Mouse (Mus musculus): ENCODE results near the gene Vmn2r7. TPM values are rescaled to one million over a fixed set of nuclear protein-coding genes. Genes with fewer than 3 reads are reported as not detected.
"Not testable (repeated sequence)": the region's sequence is repeated elsewhere in the genome, so short reads cannot be mapped to it uniquely, and the experiment has no call there.

Vmn2r7 gene
- not detected in 2 replicates for polyA plus RNA-seq (2016; fragmentation: Nextera tagmentation; extraction: Ambion mirVana)

DNA sequence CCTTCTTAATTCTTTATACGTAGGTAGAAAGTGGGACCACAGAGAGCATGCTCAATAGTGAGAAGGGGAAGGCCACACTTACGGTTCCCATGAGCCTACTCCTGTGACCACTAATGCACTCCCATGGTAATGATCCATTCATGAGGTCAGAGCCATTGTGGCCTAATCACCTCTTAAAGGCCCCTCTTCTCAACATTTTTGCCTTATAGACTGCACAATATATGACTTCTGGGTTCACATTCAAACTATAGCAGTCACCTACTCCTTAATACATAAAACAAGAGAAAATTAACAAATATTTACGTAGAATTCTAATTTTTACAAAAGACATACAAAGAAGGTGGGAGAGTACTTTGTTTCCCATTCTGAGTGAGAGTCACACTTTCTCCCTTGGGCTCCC is at the start of gene Vmn2r7:
Vmn2r7 (minus strand) TSS at position 101 of the 400 bp plus-strand sequence.
- not testable (repeated sequence) for H3K9ac ChIP-seq (replicated peaks); H3K36me3 ChIP-seq; H3K9me3 ChIP-seq; H3K27ac ChIP-seq (replicated peaks); ATAC-seq (ENCODE audit: low FRiP score, low read depth); H3K27me3 ChIP-seq; H3K4me2 ChIP-seq (replicated peaks); H3K4me3 ChIP-seq; H3K4me1 ChIP-seq
- WGBS: 87% methylated on average over 3 of the region's 3 CpGs

DNA sequence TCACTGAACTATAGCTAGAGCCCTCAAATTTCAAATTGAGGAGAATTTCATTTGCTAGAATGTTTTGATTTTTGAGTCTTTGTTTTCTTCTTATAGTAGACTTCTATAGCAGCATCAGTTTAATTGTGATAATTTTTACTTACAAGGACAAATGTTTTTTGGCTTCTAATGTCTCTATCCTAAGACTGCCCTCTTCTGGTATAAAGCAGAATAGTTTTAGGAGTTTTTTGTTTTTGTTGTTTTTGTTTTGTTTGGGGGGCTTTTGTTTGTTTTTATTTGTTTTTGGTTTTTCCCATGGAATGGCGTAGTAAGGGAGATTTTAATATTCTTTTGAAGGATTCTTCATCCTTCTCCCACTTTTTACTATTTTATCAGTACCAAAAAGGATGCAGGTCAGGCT is 45.2 kb upstream of the Vmn2r7 start:
- Histone ChIP-seq H3K27ac (replicated peaks) (no peak overlapping the region), H3K27me3 (no peaks in the 10 kb centered on the region), H3K9me3 (no peaks in the 10 kb centered on the region), H3K4me1 (no peaks in the 10 kb centered on the region), H3K4me2 (replicated peaks) (no peak overlapping the region), H3K4me3 (no peak overlapping the region), H3K9ac (replicated peaks) (no peak overlapping the region), H3K36me3 (no peaks in the 10 kb centered on the region)
- WGBS: 68% methylated on average over 1 of the region's 1 CpGs
- no peak for ATAC-seq (ENCODE audit: low FRiP score, low read depth)

DNA sequence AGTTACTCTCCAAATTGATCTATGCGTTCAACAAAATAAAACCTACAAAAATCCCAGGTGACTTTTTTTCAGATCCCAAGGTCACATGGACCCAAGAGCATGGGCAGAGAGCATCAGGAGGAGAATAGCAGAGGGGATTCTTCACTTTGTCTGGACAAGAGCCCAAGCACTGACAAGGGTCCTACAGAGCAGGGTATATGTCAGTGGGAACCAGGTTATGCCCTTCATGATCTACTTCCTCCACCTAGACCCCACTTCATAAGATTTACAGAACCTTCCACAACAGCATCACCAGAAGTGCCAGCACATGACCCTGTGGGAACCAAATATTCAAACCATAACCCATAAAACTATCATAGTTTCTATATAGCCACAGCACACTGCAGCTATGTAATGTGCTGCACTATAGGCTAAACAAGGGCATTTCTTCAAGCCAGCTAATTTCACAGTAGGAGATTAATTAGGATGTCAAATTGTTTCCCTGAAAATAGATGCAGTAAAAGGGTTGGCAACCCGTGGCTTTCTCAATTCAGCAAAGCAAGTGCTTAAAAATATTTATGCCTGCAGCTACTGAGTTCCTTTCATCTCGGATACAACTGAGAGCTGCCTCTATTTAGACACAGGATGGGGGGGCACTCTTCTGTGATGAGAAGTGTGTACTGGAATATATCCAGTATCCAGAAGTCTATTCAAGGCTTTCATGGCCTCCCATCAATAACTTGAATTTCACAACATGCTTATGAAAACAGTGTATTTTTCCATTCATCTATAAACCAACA is 33.8 kb upstream of the Vmn2r7 start:
- Histone ChIP-seq H3K4me2 (replicated peaks) (no peak overlapping the region), H3K4me1 (no peaks in the 10 kb centered on the region), H3K4me3 (no peak overlapping the region), H3K27me3 (no peaks in the 10 kb centered on the region), H3K36me3 (no peaks in the 10 kb centered on the region), H3K9me3 (no peaks in the 10 kb centered on the region), H3K9ac (replicated peaks) (no peak overlapping the region), H3K27ac (replicated peaks) (no peak overlapping the region)
- WGBS: 57% methylated on average over 3 of the region's 3 CpGs
- no peak for ATAC-seq (ENCODE audit: low FRiP score, low read depth)

GRCm38 (mm10) chr3:64876669-64877068 is 32.1 kb upstream of the Vmn2r7 start:
- Histone ChIP-seq H3K4me1 (no peaks in the 10 kb centered on the region), H3K9ac (replicated peaks) (no peak overlapping the region), H3K27me3 (no peaks in the 10 kb centered on the region), H3K4me2 (replicated peaks) (no peak overlapping the region), H3K36me3 (no peaks in the 10 kb centered on the region), H3K27ac (replicated peaks) (no peak overlapping the region), H3K9me3 (no peaks in the 10 kb centered on the region), H3K4me3 (no peak overlapping the region)
- WGBS: 45% methylated on average over 1 of the region's 1 CpGs
- ATAC-seq (ENCODE audit: low FRiP score, low read depth): no peak

DNA sequence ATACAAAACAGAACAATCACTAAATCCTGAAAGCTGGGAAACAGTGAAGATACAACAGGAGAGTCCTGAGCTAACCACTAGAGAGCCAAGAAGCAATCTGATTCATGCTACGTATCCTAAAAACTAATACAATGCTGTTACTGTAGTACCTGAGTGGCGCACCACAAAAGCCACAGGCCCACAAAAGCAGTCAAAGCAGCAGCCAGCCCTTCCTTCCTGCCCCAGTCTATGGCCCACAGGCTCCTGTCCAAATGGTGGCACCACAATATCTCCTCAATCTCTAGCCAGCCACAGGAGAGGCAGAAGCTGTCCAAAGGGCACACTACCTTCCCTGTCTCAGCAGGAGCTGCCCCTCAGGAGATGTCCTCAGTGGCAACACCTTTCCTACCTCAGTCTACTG is 1.7 kb downstream of the Vmn2r7 start:
- Histone ChIP-seq H3K27me3 (no peaks in the 10 kb centered on the region), H3K4me2 (replicated peaks) (no peak overlapping the region), H3K9me3 (no peaks in the 10 kb centered on the region), H3K4me1 (no peaks in the 10 kb centered on the region), H3K9ac (replicated peaks) (no peak overlapping the region), H3K4me3 (no peak overlapping the region), H3K27ac (replicated peaks) (no peak overlapping the region), H3K36me3 (no peaks in the 10 kb centered on the region)
- ATAC-seq (ENCODE audit: low FRiP score, low read depth): no peak
- 96% methylated on average over 2 of the region's 2 CpGs for WGBS

DNA sequence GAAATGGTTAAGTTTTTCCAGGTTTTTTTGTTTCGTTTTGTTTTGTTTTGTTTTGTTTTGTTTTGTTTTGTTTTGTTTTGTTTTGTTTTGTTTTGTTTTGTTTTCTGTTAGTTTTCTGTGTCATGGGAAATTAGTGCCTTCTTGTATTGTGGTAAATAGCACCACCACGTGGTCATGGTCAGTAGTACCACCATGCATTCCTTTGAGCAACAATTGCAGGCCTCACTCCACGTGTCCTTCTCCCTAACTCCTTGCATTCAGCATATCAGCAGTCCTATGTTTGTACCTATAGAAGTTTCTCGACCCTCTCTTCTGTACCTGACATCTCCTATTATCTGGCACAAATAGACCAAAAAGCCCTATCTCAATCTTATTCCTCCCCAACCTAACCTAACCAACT is 2.3 kb downstream of the Vmn2r7 start:
- 17% methylated on average over 4 of the region's 4 CpGs for whole genome bisulfite sequencing
- Histone ChIP-seq H3K9ac (replicated peaks) (no peak overlapping the region), H3K9me3 (no peaks in the 10 kb centered on the region), H3K27me3 (no peaks in the 10 kb centered on the region), H3K4me3 (no peak overlapping the region), H3K27ac (replicated peaks) (no peak overlapping the region), H3K4me1 (no peaks in the 10 kb centered on the region), H3K4me2 (replicated peaks) (no peak overlapping the region), H3K36me3 (no peaks in the 10 kb centered on the region)
- 0 out of 2 replicates have a peak, but pooled peaks have one; percentile 44 for ATAC-seq (ENCODE audit: low FRiP score, low read depth)

- Histone ChIP-seq H3K27ac (replicated peaks) (no peak overlapping the region), H3K9ac (replicated peaks) (no peak overlapping the region)
- ATAC-seq (ENCODE audit: low FRiP score, low read depth): no peak
These were observed 13.4 kb downstream of the Vmn2r7 start for GRCm38 (mm10) chr3:64831134-64831533.

DNA sequence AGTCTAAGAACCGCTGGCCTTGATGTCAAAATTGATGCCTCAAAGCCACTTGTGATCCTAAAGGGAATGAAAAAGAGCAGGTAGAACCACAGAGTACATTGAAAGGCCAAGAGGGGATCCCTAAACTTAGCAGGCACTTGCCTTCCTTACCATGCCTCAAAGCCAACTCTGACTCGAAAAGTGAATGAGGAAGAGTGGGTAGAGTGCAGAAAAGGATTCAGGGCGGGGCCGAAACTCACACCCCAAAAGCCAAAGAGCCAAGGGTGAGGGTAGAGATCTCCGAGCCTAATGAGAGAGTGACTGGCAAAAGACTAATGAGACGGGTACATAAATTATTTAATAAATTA is 53.3 kb downstream of the Vmn2r7 start:
- no peak overlapping the region for H3K27ac ChIP-seq (replicated peaks)
- no peak overlapping the region for H3K9ac ChIP-seq (replicated peaks)
- no peak overlapping the region for H3K4me3 ChIP-seq
- H3K4me2 ChIP-seq (replicated peaks): no peak overlapping the region
- peak; percentile 68 for ATAC-seq (ENCODE audit: low FRiP score, low read depth)
- H3K9me3 ChIP-seq: no peaks in the 10 kb centered on the region
- H3K27me3 ChIP-seq: 0 out of 2 replicates have a peak, but pooled peaks cover 3% of the 10 kb centered on the region
- no peaks in the 10 kb centered on the region for H3K36me3 ChIP-seq
- no peaks in the 10 kb centered on the region for H3K4me1 ChIP-seq
- 50% methylated on average over 6 of the region's 6 CpGs for WGBS

More at GRCm38 (mm10) chr3:64831134-64831533, 13.4 kb downstream of the Vmn2r7 start:
- WGBS: 69% methylated on average over 1 of the region's 1 CpGs
- no peak overlapping the region for H3K4me3 ChIP-seq
- no peaks in the 10 kb centered on the region for H3K27me3 ChIP-seq
- no peaks in the 10 kb centered on the region for H3K36me3 ChIP-seq
- peaks cover 4% of the 10 kb centered on the region; the same call in 1 of the 2 replicates for H3K4me1 ChIP-seq
- H3K4me2 ChIP-seq (replicated peaks): no peak overlapping the region
- no peaks in the 10 kb centered on the region for H3K9me3 ChIP-seq

- H3K4me2 ChIP-seq (replicated peaks): no peak overlapping the region
- no peaks in the 10 kb centered on the region for H3K4me1 ChIP-seq
- WGBS: 50% methylated on average over 10 of the region's 10 CpGs
- H3K36me3 ChIP-seq: no peaks in the 10 kb centered on the region
- H3K9me3 ChIP-seq: no peaks in the 10 kb centered on the region
- no peak overlapping the region for H3K9ac ChIP-seq (replicated peaks)
- no peak overlapping the region for H3K4me3 ChIP-seq
- no peak overlapping the region for H3K27ac ChIP-seq (replicated peaks)
- 0 out of 2 replicates have a peak, but pooled peaks cover 3% of the 10 kb centered on the region for H3K27me3 ChIP-seq
- ATAC-seq (ENCODE audit: low FRiP score, low read depth): peak; percentile 75
These were observed 53.9 kb downstream of the Vmn2r7 start for GRCm38 (mm10) chr3:64790509-64791244.

DNA sequence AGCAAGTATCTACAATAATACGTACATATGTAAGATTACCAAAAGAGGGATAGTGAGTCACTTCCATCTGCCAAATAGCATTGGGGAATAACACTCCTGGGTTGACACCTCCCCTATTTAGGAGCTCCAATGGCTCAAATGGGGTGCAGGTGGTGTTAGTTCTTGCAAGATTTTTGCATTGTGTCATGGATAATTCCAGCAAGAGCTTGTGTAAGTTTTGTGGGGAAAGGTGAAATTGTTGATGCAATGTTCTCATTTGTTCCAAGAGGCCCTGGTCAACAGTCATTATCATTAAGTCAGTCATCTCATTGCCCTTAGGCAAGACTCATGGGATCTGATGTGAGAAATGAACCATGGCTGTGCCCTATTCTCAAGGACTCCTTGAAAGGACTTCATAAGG is 61.7 kb downstream of the Vmn2r7 start:
- 95% methylated on average over 1 of the region's 1 CpGs for WGBS
- no peaks in the 10 kb centered on the region for H3K9me3 ChIP-seq
- H3K36me3 ChIP-seq: no peaks in the 10 kb centered on the region
- no peak overlapping the region for H3K9ac ChIP-seq (replicated peaks)
- H3K4me2 ChIP-seq (replicated peaks): no peak overlapping the region
- no peaks in the 10 kb centered on the region for H3K27me3 ChIP-seq
- H3K4me3 ChIP-seq: no peak overlapping the region
- no peak overlapping the region for H3K27ac ChIP-seq (replicated peaks)
- no peak for ATAC-seq (ENCODE audit: low FRiP score, low read depth)
- H3K4me1 ChIP-seq: no peaks in the 10 kb centered on the region

GRCm38 (mm10) chr3:64772132-64772531 is 72.4 kb downstream of the Vmn2r7 start:
- no peak for ATAC-seq (ENCODE audit: low FRiP score, low read depth)
- H3K27ac ChIP-seq (replicated peaks): no peak overlapping the region
- WGBS: 78% methylated on average over 1 of the region's 1 CpGs
- no peaks in the 10 kb centered on the region for H3K9me3 ChIP-seq
- H3K4me3 ChIP-seq: no peak overlapping the region
- no peak overlapping the region for H3K9ac ChIP-seq (replicated peaks)
- H3K4me2 ChIP-seq (replicated peaks): no peak overlapping the region
- no peaks in the 10 kb centered on the region for H3K27me3 ChIP-seq
- H3K36me3 ChIP-seq: no peaks in the 10 kb centered on the region
- H3K4me1 ChIP-seq: no peaks in the 10 kb centered on the region

GRCm38 (mm10) chr3:64756145-64756544 is 88.4 kb downstream of the Vmn2r7 start:
- H3K4me1 ChIP-seq: no peaks in the 10 kb centered on the region
- H3K9me3 ChIP-seq: no peaks in the 10 kb centered on the region
- no peak overlapping the region for H3K4me3 ChIP-seq
- no peaks in the 10 kb centered on the region for H3K27me3 ChIP-seq
- H3K4me2 ChIP-seq (replicated peaks): no peak overlapping the region
- 81% methylated on average over 2 of the region's 2 CpGs for WGBS
- no peak overlapping the region for H3K27ac ChIP-seq (replicated peaks)
- H3K9ac ChIP-seq (replicated peaks): no peak overlapping the region
- ATAC-seq (ENCODE audit: low FRiP score, low read depth): no peak
- H3K36me3 ChIP-seq: no peaks in the 10 kb centered on the region
